Mouse (Mus musculus) MEL (cell line): ENCODE results near the gene Agpat4. TPM values are rescaled to one million over a fixed set of nuclear protein-coding genes. Genes with fewer than 3 reads are reported as not detected.

ENCODE experiments used
- DNase-seq: peaks from one replicate; pipeline ENCODE4 v3.0.0; 2011; ENCODE audit warnings: low read depth, low spot score
- H3K27ac ChIP-seq: 2 replicates; pipeline ENCODE4 v1.5.1; 2012; ENCODE audit warnings: low read depth, mild to moderate bottlenecking, control low read depth, low read length, moderate library complexity; ENCODE audit not compliant: control insufficient read depth
- H3K27me3 ChIP-seq, 2 experiments: fragments of 150-350 bp in 1 of 2; sonication (generic) in 1 of 2; 2 replicates each; pipeline ENCODE4 v1.6.1; 2012; ENCODE audit warnings: low read length in 2 of 2, mild to moderate bottlenecking in 2 of 2, improper control_type of control experiment in 1 of 2, moderate library complexity in 1 of 2; ENCODE audit not compliant: insufficient read depth in 2 of 2, control insufficient read depth in 1 of 2
- H3K36me3 ChIP-seq, 2 experiments: 2 replicates each; pipeline ENCODE4 v1.6.1; 2012 to 2014; ENCODE audit warnings: low read length in 2 of 2, improper control_type of control experiment in 1 of 2, inconsistent platforms in 1 of 2, mild to moderate bottlenecking in 1 of 2; ENCODE audit not compliant: insufficient read depth in 2 of 2, control insufficient read depth in 1 of 2
- H3K4me1 ChIP-seq, 2 experiments: fragments of 150-350 bp in 1 of 2; sonication (generic) in 1 of 2; 2 replicates each; pipeline ENCODE4 v1.6.1; 2012; ENCODE audit warnings: low read length in 2 of 2, improper control_type of control experiment in 1 of 2, mild to moderate bottlenecking in 1 of 2; ENCODE audit not compliant: insufficient read depth in 2 of 2, control insufficient read depth in 1 of 2
- H3K4me3 ChIP-seq, 2 experiments: fragments of 150-350 bp in 1 of 2; sonication (generic) in 1 of 2; 2 replicates each; pipeline ENCODE4 v1.5.1; 2012; ENCODE audit warnings: low read depth in 2 of 2, low read length in 2 of 2, mild to moderate bottlenecking in 2 of 2, moderate library complexity in 2 of 2, control low read depth in 1 of 2, improper control_type of control experiment in 1 of 2; ENCODE audit not compliant: control insufficient read depth in 1 of 2, insufficient read depth in 1 of 2
- H3K79me2 ChIP-seq: 2 replicates; pipeline ENCODE4 v1.6.1; 2012; ENCODE audit warnings: mild to moderate bottlenecking, low read length, moderate library complexity; ENCODE audit not compliant: control insufficient read depth, poor library complexity, insufficient read depth
- H3K9ac ChIP-seq: 2 replicates; pipeline ENCODE4 v1.6.1; 2012; ENCODE audit warnings: low read depth, mild to moderate bottlenecking, control low read depth, low read length, moderate library complexity; ENCODE audit not compliant: control insufficient read depth, poor library complexity, severe bottlenecking
- H3K9me3 ChIP-seq: fragments of 150-350 bp; sonication (generic); replicated peaks from 2 replicates; pipeline ENCODE4 v1.6.1; 2012; ENCODE audit warnings: mild to moderate bottlenecking, low read length, improper control_type of control experiment, moderate library complexity; ENCODE audit not compliant: insufficient read depth
- CHD1 ChIP-seq: IDR thresholded peaks from 2 replicates; pipeline ENCODE4 v1.6.1; 2012; ENCODE audit warnings: low read depth, mild to moderate bottlenecking, inconsistent platforms, low read length, improper control_type of control experiment
- CTCF ChIP-seq, 3 experiments: IDR thresholded peaks in 2 of 3; conservative IDR thresholded peaks in 1 of 3; 2 replicates each; pipeline ENCODE4 v1.5.1; 2011 to 2012; ENCODE audit warnings: low read length in 3 of 3, low read depth in 2 of 3, mild to moderate bottlenecking in 2 of 3, improper control_type of control experiment in 1 of 3, inconsistent platforms in 1 of 3, mixed read lengths in 1 of 3, moderate library complexity in 1 of 3; ENCODE audit not compliant: control insufficient read depth in 1 of 3, insufficient read depth in 1 of 3, poor library complexity in 1 of 3, severe bottlenecking in 1 of 3
- E2F4 ChIP-seq: IDR thresholded peaks from 2 replicates; pipeline ENCODE4 v1.6.1; 2011; ENCODE audit warnings: low read depth, low read length, improper control_type of control experiment, borderline replicate concordance
- ELF1 ChIP-seq: IDR thresholded peaks from 2 replicates; pipeline ENCODE4 v1.6.1; 2014; ENCODE audit warnings: low read depth, mild to moderate bottlenecking, inconsistent platforms, low read length, improper control_type of control experiment, moderate library complexity
- EP300 ChIP-seq, 2 experiments: IDR thresholded peaks; 2 replicates each; pipeline ENCODE4 v1.6.1; 2011; ENCODE audit warnings: improper control_type of control experiment in 2 of 2, low read length in 2 of 2, low read depth in 1 of 2, mild to moderate bottlenecking in 1 of 2
- JUND ChIP-seq: IDR thresholded peaks from 2 replicates; pipeline ENCODE4 v1.6.1; 2011; ENCODE audit warnings: low read depth, mild to moderate bottlenecking, improper control_type of control experiment, low read length
- MAX ChIP-seq: IDR thresholded peaks from 2 replicates; pipeline ENCODE4 v1.6.1; 2011; ENCODE audit warnings: low read length, improper control_type of control experiment
- MEF2A ChIP-seq: IDR thresholded peaks from 2 replicates; pipeline ENCODE4 v1.6.1; 2014; ENCODE audit warnings: low read depth, mild to moderate bottlenecking, inconsistent platforms, low read length, improper control_type of control experiment; ENCODE audit not compliant: poor library complexity, insufficient replicate concordance, severe bottlenecking; ENCODE audit errors: extremely low read depth
- MXI1 ChIP-seq: IDR thresholded peaks from 2 replicates; pipeline ENCODE4 v1.6.1; 2011; ENCODE audit warnings: mild to moderate bottlenecking, low read depth, low read length, improper control_type of control experiment
- MYC ChIP-seq: IDR thresholded peaks from 2 replicates; pipeline ENCODE4 v1.6.1; 2011; ENCODE audit warnings: low read depth, mild to moderate bottlenecking, low read length, improper control_type of control experiment, moderate library complexity
- NELFE ChIP-seq: IDR thresholded peaks from 2 replicates; pipeline ENCODE4 v1.6.1; 2011; ENCODE audit warnings: low read depth, low read length, improper control_type of control experiment
- NRF1 ChIP-seq: IDR thresholded peaks from 2 replicates; pipeline ENCODE4 v1.6.1; 2014; ENCODE audit warnings: low read depth, mild to moderate bottlenecking, inconsistent platforms, low read length, improper control_type of control experiment, moderate library complexity; ENCODE audit not compliant: poor library complexity, insufficient read depth, severe bottlenecking
- POLR2AphosphoS5 ChIP-seq: IDR thresholded peaks from 2 replicates; pipeline ENCODE4 v1.6.1; 2012; ENCODE audit warnings: low read depth, borderline replicate concordance, mild to moderate bottlenecking, inconsistent platforms, low read length, moderate library complexity, mixed read lengths
- RAD21 ChIP-seq: IDR thresholded peaks from 2 replicates; pipeline ENCODE4 v1.6.1; 2011; ENCODE audit warnings: mild to moderate bottlenecking, low read depth, low read length, improper control_type of control experiment
- RCOR1 ChIP-seq: IDR thresholded peaks from 2 replicates; pipeline ENCODE4 v1.6.1; 2012; ENCODE audit warnings: low read depth, mild to moderate bottlenecking, inconsistent platforms, low read length, improper control_type of control experiment
- SIN3A ChIP-seq: IDR thresholded peaks from 2 replicates; pipeline ENCODE4 v1.6.1; 2012; ENCODE audit warnings: low read length, improper control_type of control experiment, inconsistent platforms
- SMC3 ChIP-seq: IDR thresholded peaks from 2 replicates; pipeline ENCODE4 v1.6.1; 2011; ENCODE audit warnings: low read depth, low read length, improper control_type of control experiment
- TAL1 ChIP-seq: IDR thresholded peaks from 2 replicates; pipeline ENCODE4 v1.6.1; 2012; ENCODE audit warnings: mild to moderate bottlenecking, inconsistent platforms, low read length, moderate library complexity, mixed read lengths
- TBP ChIP-seq: IDR thresholded peaks from 2 replicates; pipeline ENCODE4 v1.8.0; 2011; ENCODE audit warnings: low read depth, low read length, improper control_type of control experiment
- TCF12 ChIP-seq: IDR thresholded peaks from 2 replicates; pipeline ENCODE4 v1.6.1; 2014; ENCODE audit warnings: low read depth, mild to moderate bottlenecking, inconsistent platforms, low read length, improper control_type of control experiment, moderate library complexity
- UBTF ChIP-seq: IDR thresholded peaks from 2 replicates; pipeline ENCODE4 v1.6.1; 2012; ENCODE audit warnings: low read depth, mild to moderate bottlenecking, inconsistent platforms, low read length, improper control_type of control experiment, moderate library complexity, borderline replicate concordance; ENCODE audit not compliant: insufficient read depth
- USF2 ChIP-seq, 2 experiments: IDR thresholded peaks; 2 replicates each; pipeline ENCODE4 v1.6.1; 2011 to 2012; ENCODE audit warnings: improper control_type of control experiment in 2 of 2, low read length in 2 of 2, borderline replicate concordance in 1 of 2, inconsistent platforms in 1 of 2, low read depth in 1 of 2, mild to moderate bottlenecking in 1 of 2; ENCODE audit not compliant: insufficient read depth in 1 of 2
- ZC3H11A ChIP-seq: IDR thresholded peaks from 2 replicates; pipeline ENCODE4 v1.6.1; 2012; ENCODE audit warnings: low read depth, mild to moderate bottlenecking, inconsistent platforms, low read length, improper control_type of control experiment
- ZMIZ1 ChIP-seq: IDR thresholded peaks from 2 replicates; pipeline ENCODE4 v1.6.1; 2012; ENCODE audit warnings: low read depth, mild to moderate bottlenecking, inconsistent platforms, low read length, improper control_type of control experiment, moderate library complexity
- ZNF384 ChIP-seq: IDR thresholded peaks from 2 replicates; pipeline ENCODE4 v1.6.1; 2012; ENCODE audit warnings: low read depth, mild to moderate bottlenecking, inconsistent platforms, low read length, improper control_type of control experiment
- polyA plus RNA-seq, 2 experiments: library from polyadenylated mRNA; stranded (reverse) in 1 of 2; unstranded in 1 of 2; fragments of >175 nt in 1 of 2; fragments of >200 nt in 1 of 2; gene quantifications; 2 replicates each; pipeline versions ENCODE4 v1.2.1 to v1.2.4; 2012; ENCODE audit warnings: low replicate concordance in 2 of 2, low read depth in 1 of 2; ENCODE audit not compliant: insufficient read length in 2 of 2, insufficient read depth in 1 of 2, missing spikeins in 1 of 2
- total RNA-seq: library from RNA; depleted of rRNA; stranded (reverse); fragments of 300-350 nt; gene quantifications from 2 replicates; pipeline ENCODE4 v1.2.3, GENCODE M21; 2012

Agpat4 gene
- total and polyA plus RNA-seq, 3 experiments, result 3.3 to 9.3 TPM; not detected in 1

DNA sequence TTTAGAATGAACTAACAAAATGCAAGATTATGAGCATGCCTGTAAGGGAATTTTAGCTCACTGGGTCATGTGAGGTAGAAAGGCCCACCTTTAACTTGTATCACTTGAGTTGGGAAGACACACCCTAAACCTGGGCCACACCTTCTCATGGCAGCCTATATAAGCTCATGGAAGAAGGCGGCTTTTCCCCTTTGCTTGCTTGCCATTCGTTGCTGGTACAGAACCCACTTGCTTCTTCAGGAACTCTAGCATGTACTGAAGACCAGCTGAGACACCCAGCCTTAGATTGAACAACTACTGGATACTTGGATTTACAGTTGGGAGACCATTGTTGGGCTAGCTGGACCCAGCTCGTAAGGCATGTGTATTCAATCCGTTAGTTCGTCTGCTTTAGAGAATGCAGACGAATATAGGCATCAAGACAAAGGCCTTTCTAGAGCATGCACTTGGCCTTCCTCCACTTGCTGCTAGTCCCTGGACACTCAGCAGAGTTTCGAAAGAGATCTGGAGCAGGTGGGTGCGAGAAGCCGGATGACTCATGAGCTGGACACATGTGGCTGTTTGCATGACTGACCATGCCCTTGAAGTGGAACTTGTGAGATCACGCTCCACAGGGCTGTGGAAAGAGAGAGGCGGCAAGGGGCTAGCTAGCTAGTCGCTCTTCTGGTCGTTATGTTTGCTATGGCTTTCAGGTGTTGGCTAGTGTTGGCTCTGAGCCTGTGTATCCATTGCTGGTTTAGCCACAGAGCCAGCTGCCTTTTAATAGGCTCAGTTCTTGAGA lies 42.7 kb downstream of the Agpat4 start:
- Histone ChIP-seq H3K4me3 (no peak overlapping the region), H3K4me1 (peaks cover 0 to 13% of the 10 kb centered on the region in 2 experiments; a peak in 1 of 4 replicates), H3K27ac (no peak overlapping the region), H3K9ac (no peak overlapping the region), H3K36me3 (no peaks in the 10 kb centered on the region), H3K27me3 (no peaks in the 10 kb centered on the region), H3K79me2 (no peaks in the 10 kb centered on the region), H3K9me3 (no peaks in the 10 kb centered on the region)
- no peak for DNase-seq
- TF ChIP-seq ZMIZ1 (no peak), CTCF (IDR thresholded peaks at IDR 0.05 in 2 of 3, conservative IDR thresholded peaks at IDR 0.05 in 1 of 3; ENCODE audit: control insufficient read depth in 1 of 3, insufficient read depth in 1 of 3, low read depth in 2 of 3, low read length in 3 of 3, poor library complexity in 1 of 3, severe bottlenecking in 1 of 3) (no peak), ELF1 (no peak), MXI1 (no peak), TCF12 (no peak), SMC3 (no peak), RCOR1 (no peak), EP300 (IDR thresholded peaks at IDR 0.05; ENCODE audit: low read depth in 1 of 2, low read length in 2 of 2) (no peak), MEF2A (no peak), NELFE (no peak), TAL1 (no peak), MAX (no peak), UBTF (no peak)

GRCm38 (mm10) chr17:12161877-12162276 lies 43.4 kb downstream of the Agpat4 start:
- no peak overlapping the region for H3K9ac ChIP-seq
- no peaks in the 10 kb centered on the region for H3K79me2 ChIP-seq
- no peak overlapping the region for H3K4me3 ChIP-seq
- TF ChIP-seq MXI1, result no peak
- TF ChIP-seq MYC, result no peak
- no peak for TF ChIP-seq POLR2AphosphoS5
- no peak for TF ChIP-seq SIN3A
- no peak for TF ChIP-seq UBTF
- no peak for TF ChIP-seq RAD21
- no peak for TF ChIP-seq ZC3H11A
- no peak for TF ChIP-seq NELFE
- no peak for TF ChIP-seq TBP
- TF ChIP-seq E2F4, result no peak
- no peak for TF ChIP-seq NRF1
- no peak for TF ChIP-seq CHD1
- TF ChIP-seq USF2 (IDR thresholded peaks at IDR 0.05; ENCODE audit: borderline replicate concordance in 1 of 2, insufficient read depth in 1 of 2, low read depth in 1 of 2, low read length in 2 of 2), result no peak
- TF ChIP-seq RCOR1, result no peak
- TF ChIP-seq ZNF384, result no peak
- TF ChIP-seq JUND, result no peak
- TF ChIP-seq MEF2A, result no peak
- no peaks in the 10 kb centered on the region for H3K27me3 ChIP-seq
- no peak overlapping the region for H3K27ac ChIP-seq
- no peaks in the 10 kb centered on the region for H3K36me3 ChIP-seq
- no peak for DNase-seq
- no peaks in the 10 kb centered on the region for H3K9me3 ChIP-seq
- peaks cover 0 to 13% of the 10 kb centered on the region in 2 experiments; a peak in 1 of 4 replicates for H3K4me1 ChIP-seq
